Mouse (Mus musculus) bone marrow, adult 2 months (tissue): ENCODE data around the gene Prss32.

ENCODE experiments used
- CTCF ChIP-seq: fragments of 200-500 bp; IDR thresholded peaks from 2 replicates; pipeline ENCODE4 v1.5.1; 2011; ENCODE audit warnings: low read length, control low read depth; ENCODE audit not compliant: control insufficient read depth, insufficient read depth
- POLR2A ChIP-seq: fragments of 200-500 bp; IDR thresholded peaks from 2 replicates; pipeline ENCODE4 v1.6.1; 2011; ENCODE audit warnings: low read depth, mild to moderate bottlenecking, control low read depth, low read length, borderline replicate concordance; ENCODE audit not compliant: control insufficient read depth

DNA sequence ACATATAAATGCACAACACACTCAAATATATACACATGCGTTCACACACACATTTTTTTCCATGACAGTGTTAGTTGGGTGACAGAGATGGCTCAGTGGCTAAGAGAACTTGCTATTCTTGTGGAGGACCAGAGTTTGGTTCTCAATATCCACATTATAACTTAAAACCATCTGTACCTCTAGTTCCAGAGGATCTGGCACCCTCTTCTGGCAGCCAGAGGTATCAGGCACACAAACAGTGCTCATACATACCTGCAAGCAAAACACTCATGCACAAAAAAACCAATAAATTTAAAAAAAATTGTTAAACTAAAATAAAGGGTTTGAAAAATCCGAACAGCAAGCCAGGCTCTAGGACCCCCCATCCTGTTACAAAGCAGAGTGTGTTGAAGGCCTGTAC lies 6.4 kb downstream of the Prss32 start:
- no peak for TF ChIP-seq CTCF
- TF ChIP-seq POLR2A = no peak
